Mouse (Mus musculus) heart, adult 11 months (tissue): ENCODE measurements at regions not wholly inside any gene's neighbourhood (a gene's known extent, or its start where the extent isn't known, plus 50 kb on each side); places are given as distances from the start of the nearest gene placed in this dataset.

Experiments
- DNase-seq: peaks from one replicate; pipeline ENCODE4 v3.0.0; 2022

GRCm38 (mm10) chr5:52010426-52010825 lies 179.9 kb downstream of the Dhx15 start:
- DNase-seq, result peak; percentile 70

- DNase-seq, result peak; percentile 8
Measured at GRCm38 (mm10) chr5:52008942-52009341, 181.4 kb downstream of the Dhx15 start.

- DNase-seq, result peak; percentile 36
Measured at GRCm38 (mm10) chr5:52006843-52007242, 183.5 kb downstream of the Dhx15 start.

GRCm38 (mm10) chr5:51990847-51991610 lies 199.3 kb downstream of the Dhx15 start:
- no peak for DNase-seq

- DNase-seq, result no peak
Measured at GRCm38 (mm10) chr5:51989396-51989795, 200.9 kb downstream of the Dhx15 start.

GRCm38 (mm10) chr5:51988913-51989312 lies 201.4 kb downstream of the Dhx15 start:
- DNase-seq, result no peak

GRCm38 (mm10) chr5:51984966-51985365 lies 205.3 kb downstream of the Dhx15 start:
- peak; percentile 95 for DNase-seq

- DNase-seq, result peak; percentile 28
Measured at GRCm38 (mm10) chr5:51982780-51983179, 207.5 kb downstream of the Dhx15 start.

- peak; percentile 64 for DNase-seq
Measured at GRCm38 (mm10) chr5:51980901-51981300, 209.4 kb downstream of the Dhx15 start.

- DNase-seq, result peak; percentile 43
Measured at GRCm38 (mm10) chr5:51952499-51952898, 237.8 kb downstream of the Dhx15 start.

- DNase-seq, result peak; percentile 23
Measured at GRCm38 (mm10) chr5:51949996-51950395, 240.3 kb downstream of the Dhx15 start.

- DNase-seq, result no peak
Measured at GRCm38 (mm10) chr5:51946062-51946461, 244.3 kb downstream of the Dhx15 start.

- peak; percentile 25 for DNase-seq
Measured at GRCm38 (mm10) chr5:51941925-51942291, 248.4 kb downstream of the Dhx15 start.

GRCm38 (mm10) chr5:51941255-51941924 lies 248.9 kb downstream of the Dhx15 start:
- peak; percentile 83 for DNase-seq

GRCm38 (mm10) chr5:51938845-51939244 lies 251.5 kb downstream of the Dhx15 start:
- DNase-seq, result peak; percentile 49

GRCm38 (mm10) chr5:51937320-51937719 lies 253.0 kb downstream of the Dhx15 start:
- DNase-seq, result peak; percentile 21

- peak; percentile 84 for DNase-seq
Measured at GRCm38 (mm10) chr5:51935391-51936354, 254.6 kb downstream of the Dhx15 start.

- peak; percentile 83 for DNase-seq
Measured at GRCm38 (mm10) chr5:51934910-51935309, 255.4 kb downstream of the Dhx15 start.

GRCm38 (mm10) chr5:51933331-51933730 lies 257.0 kb downstream of the Dhx15 start:
- peak; percentile 53 for DNase-seq

- DNase-seq, result peak; percentile 74
Measured at GRCm38 (mm10) chr5:51930416-51930815, 259.9 kb downstream of the Dhx15 start.

GRCm38 (mm10) chr5:51928801-51929200 lies 261.5 kb downstream of the Dhx15 start:
- peak; percentile 72 for DNase-seq

- DNase-seq, result peak; percentile 42
Measured at GRCm38 (mm10) chr5:51923417-51923816, 266.9 kb downstream of the Dhx15 start.

- DNase-seq, result peak; percentile 19
Measured at GRCm38 (mm10) chr5:51922973-51923372, 267.3 kb downstream of the Dhx15 start.
